Mouse (Mus musculus) hindbrain, embryonic 11.5 days (tissue): Measurements from ENCODE around the gene Zbtb33. TPM values are rescaled to one million over a fixed set of nuclear protein-coding genes. Genes with fewer than 3 reads are reported as not detected.
"Not testable (repeated sequence)": the region's sequence is repeated elsewhere in the genome, so short reads cannot be mapped to it uniquely, and the experiment has no call there.

Experiments used
- ATAC-seq: fragments of 200-750 bp; cut with Nextera tagmentation; 2 replicates; pipeline ENCODE4 v1.8.0; 2017; ENCODE audit warnings: mild to moderate bottlenecking, moderate TSS enrichment, moderate library complexity; ENCODE audit not compliant: low FRiP score
- DNase-seq: peaks from one replicate; pipeline ENCODE4 v3.0.0-alpha.2; 2015; ENCODE audit warnings: low spot score
- H3K27ac ChIP-seq: fragments of 300-500 bp; sonication (generic); 2 replicates; pipeline ENCODE4 v1.5.1; 2014; ENCODE audit warnings: mild to moderate bottlenecking, low read depth, low read length
- H3K27me3 ChIP-seq: fragments of 300-500 bp; sonication (generic); 2 replicates; pipeline ENCODE4 v1.6.1; 2014; ENCODE audit warnings: mild to moderate bottlenecking, low read length, moderate library complexity, mixed read lengths; ENCODE audit not compliant: control insufficient read depth, insufficient read depth
- H3K36me3 ChIP-seq: fragments of 300-500 bp; sonication (generic); 2 replicates; pipeline ENCODE4 v1.6.1; 2014; ENCODE audit warnings: mild to moderate bottlenecking, low read length, moderate library complexity, mixed read lengths; ENCODE audit not compliant: control insufficient read depth, insufficient read depth
- H3K4me1 ChIP-seq: fragments of 300-500 bp; sonication (generic); replicated peaks from 2 replicates; pipeline ENCODE4 v1.6.1; 2014; ENCODE audit warnings: low read length, mixed read lengths; ENCODE audit not compliant: control insufficient read depth, insufficient read depth
- H3K4me2 ChIP-seq: fragments of 300-500 bp; sonication (generic); replicated peaks from 2 replicates; pipeline ENCODE4 v1.6.1; 2014; ENCODE audit warnings: mild to moderate bottlenecking, low read depth, low read length
- H3K4me3 ChIP-seq: fragments of 300-500 bp; sonication (generic); 2 replicates; pipeline ENCODE4 v1.5.1; 2014; ENCODE audit warnings: low read depth, low read length
- H3K9ac ChIP-seq: fragments of 300-500 bp; sonication (generic); 2 replicates; pipeline ENCODE4 v1.6.1; 2014; ENCODE audit warnings: low read depth, low read length
- H3K9me3 ChIP-seq: fragments of 300-500 bp; sonication (generic); 2 replicates; pipeline ENCODE4 v1.6.1; 2016; ENCODE audit warnings: low read length; ENCODE audit not compliant: control insufficient read depth
- WGBS: fragments of 180-500 bp; shearing (Covaris S2); extraction: QIAGEN DNeasy Blood & Tissue Kit; methylation state at CpG from one replicate; pipeline ENCODE4 v1.1.7; 2014; 5-methylcytosine and 5-hydroxymethylcytosine counted together
- polyA plus RNA-seq: library from polyadenylated mRNA; unstranded; fragments of >200 nt; fragmentation: Nextera tagmentation; extraction: Ambion mirVana; gene quantifications from 2 replicates; pipeline ENCODE4 v1.2.1, GENCODE M21; 2014

Zbtb33 gene
- polyA plus RNA-seq = 9.9 and 15.8 TPM in 2 replicates

GRCm38 (mm10) chrX:38189552-38190457, at the start of gene Zbtb33:
Gene Zbtb33 (plus strand): TSS chrX:38189793.
- Histone ChIP-seq H3K4me2 (peak within 1 kb of the TSS; percentile 43), H3K27ac (peak within 1 kb of the TSS; percentile 71), H3K36me3 (no peaks in the 10 kb centered on the region), H3K9me3 (no peaks in the 10 kb centered on the region), H3K4me3 (peak within 1 kb of the TSS; percentile 62), H3K27me3 (no peaks in the 10 kb centered on the region), H3K9ac (peak within 1 kb of the TSS; percentile 81), H3K4me1 (no peaks in the 10 kb centered on the region)
- ATAC-seq (peak; percentile 95), DNase-seq (peak; percentile 90)
- 15% methylated on average over 62 of the region's 72 CpGs for WGBS

- no peak overlapping the region for H3K4me3 ChIP-seq
- no peaks in the 10 kb centered on the region for H3K27me3 ChIP-seq
- H3K27ac ChIP-seq = no peak overlapping the region
- H3K9ac ChIP-seq = no peak overlapping the region
- ATAC-seq (no peak), DNase-seq (no peak)
- H3K4me1 ChIP-seq = no peaks in the 10 kb centered on the region
- no peaks in the 10 kb centered on the region for H3K36me3 ChIP-seq
- no peaks in the 10 kb centered on the region for H3K9me3 ChIP-seq
- WGBS = 76% methylated on average over 1 of the region's 1 CpGs
- H3K4me2 ChIP-seq = no peak overlapping the region
These were observed 30.5 kb upstream of the Zbtb33 start for GRCm38 (mm10) chrX:38159097-38159496.

- Histone ChIP-seq H3K9me3 (no peaks in the 10 kb centered on the region), H3K27me3 (no peaks in the 10 kb centered on the region), H3K9ac (no peak overlapping the region), H3K4me3 (no peak overlapping the region), H3K4me1 (no peaks in the 10 kb centered on the region), H3K27ac (no peak overlapping the region), H3K4me2 (no peak overlapping the region), H3K36me3 (no peaks in the 10 kb centered on the region)
- DNase-seq (no peak), ATAC-seq (no peak)
- 93% methylated on average over 3 of the region's 3 CpGs for WGBS
These were observed 24.3 kb upstream of the Zbtb33 start for GRCm38 (mm10) chrX:38165315-38165714.

GRCm38 (mm10) chrX:38166064-38166463, 23.5 kb upstream of the Zbtb33 start:
- DNase-seq (no peak), ATAC-seq (no peak)
- Histone ChIP-seq H3K27ac (no peak overlapping the region), H3K9me3 (no peaks in the 10 kb centered on the region), H3K4me1 (no peaks in the 10 kb centered on the region), H3K4me2 (no peak overlapping the region), H3K36me3 (no peaks in the 10 kb centered on the region), H3K27me3 (no peaks in the 10 kb centered on the region), H3K4me3 (no peak overlapping the region), H3K9ac (no peak overlapping the region)
- 79% methylated on average over 9 of the region's 9 CpGs for WGBS

GRCm38 (mm10) chrX:38166592-38166991, 23.0 kb upstream of the Zbtb33 start:
- no peak overlapping the region for H3K4me2 ChIP-seq
- no peaks in the 10 kb centered on the region for H3K27me3 ChIP-seq
- DNase-seq (no peak), ATAC-seq (no peak)
- H3K36me3 ChIP-seq = no peaks in the 10 kb centered on the region
- H3K4me1 ChIP-seq = no peaks in the 10 kb centered on the region
- no peak overlapping the region for H3K4me3 ChIP-seq
- 76% methylated on average over 4 of the region's 4 CpGs for WGBS
- H3K27ac ChIP-seq = no peak overlapping the region
- no peak overlapping the region for H3K9ac ChIP-seq
- no peaks in the 10 kb centered on the region for H3K9me3 ChIP-seq

- WGBS = 38% methylated on average over 19 of the region's 19 CpGs
- not testable (repeated sequence) for H3K4me1 ChIP-seq, H3K27ac ChIP-seq, H3K27me3 ChIP-seq, H3K36me3 ChIP-seq, H3K9me3 ChIP-seq
- ATAC-seq (peak; percentile 79), DNase-seq (peak; percentile 41)
- H3K4me3 ChIP-seq = peak overlapping the region; percentile 25; the same call in 1 of the 2 replicates
- 0 out of 2 replicates have a peak overlapping the region, but pooled peaks have one; percentile 23 for H3K9ac ChIP-seq
- H3K4me2 ChIP-seq = peak overlapping the region; percentile 14; the same call in 1 of the 2 replicates
These were observed 9.7 kb upstream of the Zbtb33 start for GRCm38 (mm10) chrX:38179891-38180310.

GRCm38 (mm10) chrX:38180656-38181607, 8.7 kb upstream of the Zbtb33 start:
- 16% methylated on average over 37 of the region's 38 CpGs for WGBS
- H3K27ac ChIP-seq = no peak overlapping the region
- peak; percentile 80 for ATAC-seq

GRCm38 (mm10) chrX:38181608-38182258, 7.9 kb upstream of the Zbtb33 start:
- Histone ChIP-seq H3K27me3 (no peaks in the 10 kb centered on the region), H3K4me1 (no peaks in the 10 kb centered on the region), H3K9ac (no peak overlapping the region), H3K9me3 (peaks cover 3% of the 10 kb centered on the region), H3K4me3 (no peak overlapping the region), H3K36me3 (no peaks in the 10 kb centered on the region), H3K27ac (no peak overlapping the region), H3K4me2 (no peak overlapping the region)
- WGBS = 22% methylated on average over 12 of the region's 15 CpGs
- DNase-seq (peak; percentile 69), ATAC-seq (peak; percentile 69)

More at GRCm38 (mm10) chrX:38180656-38181607, 8.7 kb upstream of the Zbtb33 start:
- H3K27me3 ChIP-seq = no peaks in the 10 kb centered on the region
- DNase-seq = peak; percentile 39
- H3K4me1 ChIP-seq = no peaks in the 10 kb centered on the region
- H3K9me3 ChIP-seq = peaks cover 3% of the 10 kb centered on the region
- H3K4me3 ChIP-seq = peak overlapping the region; percentile 30
- peak overlapping the region; percentile 56 for H3K4me2 ChIP-seq
- H3K36me3 ChIP-seq = no peaks in the 10 kb centered on the region
- no peak overlapping the region for H3K9ac ChIP-seq
